Mouse (Mus musculus) G1E (cell line): ENCODE measurements around the gene St3gal5. TPM values are rescaled to one million over a fixed set of nuclear protein-coding genes. Genes with fewer than 3 reads are reported as not detected.

Source experiments
- ATAC-seq: 2 replicates; pipeline ENCODE4 v1.8.0; 2016; ENCODE audit warnings: mild to moderate bottlenecking; ENCODE audit not compliant: insufficient number of reproducible peaks, poor library complexity, low FRiP score, severe bottlenecking; ENCODE audit errors: extremely low read depth
- DNase-seq: peaks from one replicate; pipeline ENCODE4 v3.0.0; 2012; ENCODE audit warnings: low spot score
- H3K27me3 ChIP-seq: 2 replicates; pipeline ENCODE4 v1.6.1; 2012; ENCODE audit warnings: mild to moderate bottlenecking, low read length, inconsistent platforms; ENCODE audit not compliant: insufficient read depth
- H3K36me3 ChIP-seq: replicated peaks from 2 replicates; pipeline ENCODE3; 2012; ENCODE audit warnings: mild to moderate bottlenecking, inconsistent platforms
- H3K4me1 ChIP-seq: 2 replicates; pipeline ENCODE4 v1.6.1; 2012; ENCODE audit warnings: low read depth, low read length, inconsistent platforms, mixed read lengths; ENCODE audit not compliant: insufficient read depth
- H3K4me3 ChIP-seq: 2 replicates; pipeline ENCODE4 v1.5.1; 2012; ENCODE audit warnings: low read depth, mild to moderate bottlenecking, inconsistent platforms, low read length, moderate library complexity, mixed read lengths
- H3K9me3 ChIP-seq: replicated peaks from 2 replicates; pipeline ENCODE4 v1.6.1; 2012; ENCODE audit warnings: inconsistent platforms
- CTCF ChIP-seq: IDR thresholded peaks from 2 replicates; pipeline ENCODE4 v1.5.1; 2012; ENCODE audit warnings: low read depth, low read length, inconsistent platforms, mixed read lengths
- GATA1 ChIP-seq: IDR thresholded peaks from 2 replicates; pipeline ENCODE4 v1.6.1; 2012; ENCODE audit warnings: borderline replicate concordance, low read length, inconsistent platforms, mixed read lengths
- GATA2 ChIP-seq: IDR thresholded peaks from 2 replicates; pipeline ENCODE4 v1.6.1; 2012; ENCODE audit warnings: low read depth, low read length, inconsistent platforms, borderline replicate concordance
- POLR2AphosphoS5 ChIP-seq: IDR thresholded peaks from 2 replicates; pipeline ENCODE4 v1.6.1; 2012; ENCODE audit warnings: low read depth, low read length, inconsistent platforms; ENCODE audit not compliant: insufficient replicate concordance
- TAL1 ChIP-seq: conservative IDR thresholded peaks from 2 replicates; pipeline ENCODE4 v1.6.1; 2012; ENCODE audit warnings: low read depth, low read length, inconsistent platforms, mixed read lengths
- polyA plus RNA-seq: library from polyadenylated mRNA; stranded (reverse); fragments of >175 nt; gene quantifications from 2 replicates; pipeline ENCODE4 v1.2.3, GENCODE M21; 2012
- total RNA-seq, 2 experiments: library from RNA; stranded (forward) in 1 of 2; stranded (reverse) in 1 of 2; fragments of 200-1000 nt in 1 of 2; fragments of >200 nt in 1 of 2; fragmentation: Nextera tagmentation in 1 of 2; gene quantifications; 2 replicates each; pipeline ENCODE4 v1.2.3; 2014 to 2017

The St3gal5 gene
- total and polyA plus RNA-seq, 3 experiments: 51.0 to 107 (median 70.0) TPM

- TF ChIP-seq TAL1 (no peak), CTCF (no peak), GATA1 (no peak), POLR2AphosphoS5 (no peak), GATA2 (no peak)
- H3K9me3 ChIP-seq: no peaks in the 10 kb centered on the region; the same call in 1 of the 2 replicates
- no peak for ATAC-seq
- H3K27me3 ChIP-seq: peaks cover 40% of the 10 kb centered on the region
- no peak for DNase-seq
- H3K36me3 ChIP-seq: no peaks in the 10 kb centered on the region
- no peaks in the 10 kb centered on the region for H3K4me1 ChIP-seq
- no peak overlapping the region for H3K4me3 ChIP-seq
These were observed 92.7 kb downstream of the St3gal5 start for GRCm38 (mm10) chr6:72190120-72190519.

GRCm38 (mm10) chr6:72190577-72190976 is 93.2 kb downstream of the St3gal5 start:
- ATAC-seq: no peak
- H3K4me1 ChIP-seq: no peaks in the 10 kb centered on the region
- TF ChIP-seq GATA1 (no peak), POLR2AphosphoS5 (no peak), GATA2 (no peak), TAL1 (no peak), CTCF (no peak)
- no peak for DNase-seq
- H3K27me3 ChIP-seq: peaks cover 40% of the 10 kb centered on the region
- no peaks in the 10 kb centered on the region for H3K36me3 ChIP-seq
- H3K9me3 ChIP-seq: no peaks in the 10 kb centered on the region; the same call in 1 of the 2 replicates
- H3K4me3 ChIP-seq: no peak overlapping the region

- TF ChIP-seq GATA1: no peak
- no peak for TF ChIP-seq GATA2
- no peak for TF ChIP-seq CTCF
- no peak for TF ChIP-seq POLR2AphosphoS5
- TF ChIP-seq TAL1: no peak
- DNase-seq: no peak
- Histone ChIP-seq H3K4me1 (no peaks in the 10 kb centered on the region), H3K4me3 (no peak overlapping the region), H3K36me3 (no peaks in the 10 kb centered on the region), H3K9me3 (no peaks in the 10 kb centered on the region; the same call in 1 of the 2 replicates), H3K27me3 (peaks cover 41% of the 10 kb centered on the region)
- ATAC-seq: no peak
These were observed 99.3 kb downstream of the St3gal5 start for GRCm38 (mm10) chr6:72196660-72197059.

GRCm38 (mm10) chr6:72197515-72197914 is 100.1 kb downstream of the St3gal5 start:
- peaks cover 39% of the 10 kb centered on the region for H3K27me3 ChIP-seq
- no peaks in the 10 kb centered on the region for H3K36me3 ChIP-seq
- H3K4me3 ChIP-seq: no peak overlapping the region
- no peak for ATAC-seq
- H3K4me1 ChIP-seq: no peaks in the 10 kb centered on the region
- TF ChIP-seq POLR2AphosphoS5: no peak
- no peak for TF ChIP-seq TAL1
- no peak for TF ChIP-seq CTCF
- TF ChIP-seq GATA2: no peak
- TF ChIP-seq GATA1: no peak
- DNase-seq: no peak
- H3K9me3 ChIP-seq: no peaks in the 10 kb centered on the region; the same call in 1 of the 2 replicates

GRCm38 (mm10) chr6:72200595-72201256 is 103.3 kb downstream of the St3gal5 start:
- DNase-seq (no peak), ATAC-seq (no peak)
- Histone ChIP-seq H3K36me3 (no peaks in the 10 kb centered on the region), H3K27me3 (peaks cover 61% of the 10 kb centered on the region), H3K9me3 (no peaks in the 10 kb centered on the region), H3K4me3 (no peak overlapping the region), H3K4me1 (no peaks in the 10 kb centered on the region)
- TF ChIP-seq CTCF: no peak
- TF ChIP-seq TAL1: no peak
- no peak for TF ChIP-seq GATA1
- TF ChIP-seq GATA2: no peak
- TF ChIP-seq POLR2AphosphoS5: no peak

- Histone ChIP-seq H3K27me3 (peaks cover 61% of the 10 kb centered on the region), H3K4me3 (no peak overlapping the region), H3K9me3 (no peaks in the 10 kb centered on the region), H3K4me1 (no peaks in the 10 kb centered on the region), H3K36me3 (no peaks in the 10 kb centered on the region)
- DNase-seq: no peak
- TF ChIP-seq GATA1 (no peak), TAL1 (no peak), POLR2AphosphoS5 (no peak), GATA2 (no peak)
- no peak for ATAC-seq
These were observed 105.3 kb downstream of the St3gal5 start for GRCm38 (mm10) chr6:72202732-72203131.
